Mouse (Mus musculus) liver, adult 2 months (tissue): Measurements from ENCODE around the gene Ndufb8.

Source experiments
- CTCF ChIP-seq: fragments of 200-500 bp; IDR thresholded peaks from 2 replicates; pipeline ENCODE4 v1.5.1; 2011; ENCODE audit warnings: low read depth, low read length, control low read depth
- POLR2A ChIP-seq: fragments of 200-500 bp; IDR thresholded peaks from 2 replicates; pipeline ENCODE4 v1.6.1; 2011; ENCODE audit warnings: low read length, control low read depth; ENCODE audit not compliant: insufficient read depth; ENCODE audit errors: extremely low read depth

- no peak for TF ChIP-seq CTCF
- TF ChIP-seq POLR2A: no peak
Measured at GRCm38 (mm10) chr19:44567763-44568162, 12.5 kb upstream of the Ndufb8 start.
